Mouse (Mus musculus): ENCODE measurements around the gene Trim29. TPM values are rescaled to one million over a fixed set of nuclear protein-coding genes. Genes with fewer than 3 reads are reported as not detected.

Gene Trim29
- polyA plus RNA-seq, 1 experiment from 2014 or later: not detected

- Histone ChIP-seq H3K9ac (replicated peaks; ENCODE audit: low read depth, low read length) (no peak overlapping the region), H3K36me3 (ENCODE audit: control insufficient read depth, insufficient read depth) (no peaks in the 10 kb centered on the region), H3K4me3 (replicated peaks; ENCODE audit: low read length) (no peak overlapping the region), H3K9me3 (ENCODE audit: control insufficient read depth, low read length) (no peaks in the 10 kb centered on the region), H3K4me1 (replicated peaks; ENCODE audit: control insufficient read depth, insufficient read depth, low read length) (no peaks in the 10 kb centered on the region), H3K27me3 (replicated peaks; ENCODE audit: control insufficient read depth, insufficient read depth, low read length) (no peaks in the 10 kb centered on the region), H3K4me2 (ENCODE audit: low read length) (no peak overlapping the region), H3K27ac (ENCODE audit: low read length) (no peak overlapping the region)
- ATAC-seq: no peak
- WGBS: 60% methylated on average over 6 of the region's 6 CpGs
These were observed 4.8 kb upstream of the Trim29 start for GRCm38 (mm10) chr9:43305882-43306281.

- Histone ChIP-seq H3K4me3 (replicated peaks; ENCODE audit: low read length) (no peak overlapping the region), H3K27ac (ENCODE audit: low read length) (no peak overlapping the region), H3K27me3 (replicated peaks; ENCODE audit: control insufficient read depth, insufficient read depth, low read length) (no peaks in the 10 kb centered on the region), H3K4me1 (replicated peaks; ENCODE audit: control insufficient read depth, insufficient read depth, low read length) (no peaks in the 10 kb centered on the region), H3K9ac (replicated peaks; ENCODE audit: low read depth, low read length) (no peak overlapping the region), H3K9me3 (ENCODE audit: control insufficient read depth, low read length) (no peaks in the 10 kb centered on the region), H3K36me3 (ENCODE audit: control insufficient read depth, insufficient read depth) (no peaks in the 10 kb centered on the region), H3K4me2 (ENCODE audit: low read length) (no peak overlapping the region)
- WGBS: 82% methylated on average over 6 of the region's 6 CpGs
- ATAC-seq: no peak
These were observed 1.4 kb upstream of the Trim29 start for GRCm38 (mm10) chr9:43309087-43309872.

- H3K9ac ChIP-seq (replicated peaks; ENCODE audit: low read depth, low read length): no peak overlapping the region
- no peaks in the 10 kb centered on the region for H3K27me3 ChIP-seq (replicated peaks; ENCODE audit: control insufficient read depth, insufficient read depth, low read length)
- no peak overlapping the region for H3K4me3 ChIP-seq (replicated peaks; ENCODE audit: low read length)
- no peaks in the 10 kb centered on the region for H3K36me3 ChIP-seq (ENCODE audit: control insufficient read depth, insufficient read depth)
- no peaks in the 10 kb centered on the region for H3K4me1 ChIP-seq (replicated peaks; ENCODE audit: control insufficient read depth, insufficient read depth, low read length)
- no peak for ATAC-seq
- no peaks in the 10 kb centered on the region for H3K9me3 ChIP-seq (ENCODE audit: control insufficient read depth, low read length)
- H3K4me2 ChIP-seq (ENCODE audit: low read length): no peak overlapping the region
- WGBS: 80% methylated on average over 7 of the region's 7 CpGs
- no peak overlapping the region for H3K27ac ChIP-seq (ENCODE audit: low read length)
These were observed 1.5 kb downstream of the Trim29 start for GRCm38 (mm10) chr9:43312190-43312589.

- no peaks in the 10 kb centered on the region for H3K9me3 ChIP-seq (ENCODE audit: control insufficient read depth, low read length)
- no peak overlapping the region for H3K4me2 ChIP-seq (ENCODE audit: low read length)
- no peak overlapping the region for H3K27ac ChIP-seq (ENCODE audit: low read length)
- no peak for ATAC-seq
- no peaks in the 10 kb centered on the region for H3K4me1 ChIP-seq (replicated peaks; ENCODE audit: control insufficient read depth, insufficient read depth, low read length)
- H3K27me3 ChIP-seq (replicated peaks; ENCODE audit: control insufficient read depth, insufficient read depth, low read length): no peaks in the 10 kb centered on the region
- no peak overlapping the region for H3K4me3 ChIP-seq (replicated peaks; ENCODE audit: low read length)
- no peak overlapping the region for H3K9ac ChIP-seq (replicated peaks; ENCODE audit: low read depth, low read length)
- H3K36me3 ChIP-seq (ENCODE audit: control insufficient read depth, insufficient read depth): no peaks in the 10 kb centered on the region
- WGBS: 93% methylated on average over 3 of the region's 3 CpGs
These were observed 3.2 kb downstream of the Trim29 start for GRCm38 (mm10) chr9:43313805-43314204.

GRCm38 (mm10) chr9:43315320-43315950 is 4.8 kb downstream of the Trim29 start:
- 48% methylated on average over 3 of the region's 3 CpGs for WGBS
- Histone ChIP-seq H3K27ac (ENCODE audit: low read length) (no peak overlapping the region), H3K27me3 (replicated peaks; ENCODE audit: control insufficient read depth, insufficient read depth, low read length) (no peaks in the 10 kb centered on the region), H3K4me2 (ENCODE audit: low read length) (no peak overlapping the region), H3K9ac (replicated peaks; ENCODE audit: low read depth, low read length) (no peak overlapping the region), H3K36me3 (ENCODE audit: control insufficient read depth, insufficient read depth) (no peaks in the 10 kb centered on the region), H3K4me1 (replicated peaks; ENCODE audit: control insufficient read depth, insufficient read depth, low read length) (no peaks in the 10 kb centered on the region), H3K9me3 (ENCODE audit: control insufficient read depth, low read length) (no peaks in the 10 kb centered on the region), H3K4me3 (replicated peaks; ENCODE audit: low read length) (no peak overlapping the region)
- ATAC-seq: no peak

- no peak for ATAC-seq
- Histone ChIP-seq H3K4me3 (replicated peaks; ENCODE audit: low read length) (no peak overlapping the region), H3K4me1 (replicated peaks; ENCODE audit: control insufficient read depth, insufficient read depth, low read length) (no peaks in the 10 kb centered on the region), H3K9me3 (ENCODE audit: control insufficient read depth, low read length) (no peaks in the 10 kb centered on the region), H3K27me3 (replicated peaks; ENCODE audit: control insufficient read depth, insufficient read depth, low read length) (no peaks in the 10 kb centered on the region), H3K36me3 (ENCODE audit: control insufficient read depth, insufficient read depth) (no peaks in the 10 kb centered on the region), H3K9ac (replicated peaks; ENCODE audit: low read depth, low read length) (no peak overlapping the region), H3K4me2 (ENCODE audit: low read length) (no peak overlapping the region), H3K27ac (ENCODE audit: low read length) (no peak overlapping the region)
- 94% methylated on average over 4 of the region's 4 CpGs for WGBS
These were observed 5.8 kb downstream of the Trim29 start for GRCm38 (mm10) chr9:43316466-43316865.

GRCm38 (mm10) chr9:43318661-43319060 is 8.0 kb downstream of the Trim29 start:
- 93% methylated on average over 10 of the region's 10 CpGs for WGBS
- H3K4me3 ChIP-seq (replicated peaks; ENCODE audit: low read length): no peak overlapping the region
- no peaks in the 10 kb centered on the region for H3K9me3 ChIP-seq (ENCODE audit: control insufficient read depth, low read length)
- no peak overlapping the region for H3K9ac ChIP-seq (replicated peaks; ENCODE audit: low read depth, low read length)
- no peaks in the 10 kb centered on the region for H3K36me3 ChIP-seq (ENCODE audit: control insufficient read depth, insufficient read depth)
- ATAC-seq: no peak
- H3K27me3 ChIP-seq (replicated peaks; ENCODE audit: control insufficient read depth, insufficient read depth, low read length): no peaks in the 10 kb centered on the region
- no peak overlapping the region for H3K27ac ChIP-seq (ENCODE audit: low read length)
- no peak overlapping the region for H3K4me2 ChIP-seq (ENCODE audit: low read length)
- H3K4me1 ChIP-seq (replicated peaks; ENCODE audit: control insufficient read depth, insufficient read depth, low read length): no peaks in the 10 kb centered on the region

GRCm38 (mm10) chr9:43321951-43322350 is 11.3 kb downstream of the Trim29 start:
- Histone ChIP-seq H3K4me2 (ENCODE audit: low read length) (no peak overlapping the region), H3K4me3 (replicated peaks; ENCODE audit: low read length) (no peak overlapping the region), H3K27ac (ENCODE audit: low read length) (no peak overlapping the region), H3K36me3 (ENCODE audit: control insufficient read depth, insufficient read depth) (no peaks in the 10 kb centered on the region), H3K4me1 (replicated peaks; ENCODE audit: control insufficient read depth, insufficient read depth, low read length) (no peaks in the 10 kb centered on the region), H3K9me3 (ENCODE audit: control insufficient read depth, low read length) (no peaks in the 10 kb centered on the region), H3K9ac (replicated peaks; ENCODE audit: low read depth, low read length) (no peak overlapping the region), H3K27me3 (replicated peaks; ENCODE audit: control insufficient read depth, insufficient read depth, low read length) (no peaks in the 10 kb centered on the region)
- ATAC-seq: no peak
- 84% methylated on average over 6 of the region's 6 CpGs for WGBS

GRCm38 (mm10) chr9:43322666-43323065 is 12.0 kb downstream of the Trim29 start:
- Histone ChIP-seq H3K27me3 (replicated peaks; ENCODE audit: control insufficient read depth, insufficient read depth, low read length) (no peaks in the 10 kb centered on the region), H3K27ac (ENCODE audit: low read length) (no peak overlapping the region), H3K4me2 (ENCODE audit: low read length) (no peak overlapping the region), H3K4me3 (replicated peaks; ENCODE audit: low read length) (no peak overlapping the region), H3K36me3 (ENCODE audit: control insufficient read depth, insufficient read depth) (no peaks in the 10 kb centered on the region), H3K9ac (replicated peaks; ENCODE audit: low read depth, low read length) (no peak overlapping the region), H3K9me3 (ENCODE audit: control insufficient read depth, low read length) (no peaks in the 10 kb centered on the region), H3K4me1 (replicated peaks; ENCODE audit: control insufficient read depth, insufficient read depth, low read length) (no peaks in the 10 kb centered on the region)
- 93% methylated on average over 4 of the region's 4 CpGs for WGBS
- ATAC-seq: no peak
